Mouse (Mus musculus): ENCODE results near the gene Pitpnc1. TPM values are rescaled to one million over a fixed set of nuclear protein-coding genes. Genes with fewer than 3 reads are reported as not detected.

Gene Pitpnc1
- polyA plus RNA-seq, 1 experiment from 2014 or later, result 20.4 TPM

- WGBS, result 75% methylated on average over 10 of the region's 10 CpGs
Observed at GRCm38 (mm10) chr11:107390001-107390400, 80.5 kb downstream of the Pitpnc1 start.

GRCm38 (mm10) chr11:107386481-107386880, 84.0 kb downstream of the Pitpnc1 start:
- no peak for DNase-seq (ENCODE audit: low spot score)
- Histone ChIP-seq H3K9me3 (replicated peaks) (no peaks in the 10 kb centered on the region), H3K4me3 (no peak overlapping the region), H3K4me1 (peaks cover 28% of the 10 kb centered on the region), H3K27me3 (ENCODE audit: low read depth, poor library complexity, severe bottlenecking) (no peaks in the 10 kb centered on the region), H3K27ac (replicated peaks) (no peak overlapping the region), H3K36me3 (no peaks in the 10 kb centered on the region)
- WGBS, result 87% methylated on average over 10 of the region's 10 CpGs

More at GRCm38 (mm10) chr11:107390001-107390400, 80.5 kb downstream of the Pitpnc1 start:
- Histone ChIP-seq H3K4me1 (peaks cover 28% of the 10 kb centered on the region), H3K36me3 (peaks cover 4% of the 10 kb centered on the region; the same call in 1 of the 2 replicates), H3K4me3 (no peak overlapping the region), H3K9me3 (replicated peaks) (no peaks in the 10 kb centered on the region), H3K27ac (replicated peaks) (peak overlapping the region; percentile 56), H3K27me3 (ENCODE audit: low read depth, poor library complexity, severe bottlenecking) (no peaks in the 10 kb centered on the region)
- DNase-seq (ENCODE audit: low spot score), result no peak

GRCm38 (mm10) chr11:107385306-107385705, 85.2 kb downstream of the Pitpnc1 start:
- 68% methylated on average over 4 of the region's 4 CpGs for WGBS
- peak; percentile 37 for DNase-seq (ENCODE audit: low spot score)
- Histone ChIP-seq H3K4me1 (peaks cover 18% of the 10 kb centered on the region), H3K36me3 (no peaks in the 10 kb centered on the region), H3K27me3 (ENCODE audit: low read depth, poor library complexity, severe bottlenecking) (no peaks in the 10 kb centered on the region), H3K27ac (replicated peaks) (no peak overlapping the region), H3K4me3 (no peak overlapping the region), H3K9me3 (replicated peaks) (no peaks in the 10 kb centered on the region)

DNA sequence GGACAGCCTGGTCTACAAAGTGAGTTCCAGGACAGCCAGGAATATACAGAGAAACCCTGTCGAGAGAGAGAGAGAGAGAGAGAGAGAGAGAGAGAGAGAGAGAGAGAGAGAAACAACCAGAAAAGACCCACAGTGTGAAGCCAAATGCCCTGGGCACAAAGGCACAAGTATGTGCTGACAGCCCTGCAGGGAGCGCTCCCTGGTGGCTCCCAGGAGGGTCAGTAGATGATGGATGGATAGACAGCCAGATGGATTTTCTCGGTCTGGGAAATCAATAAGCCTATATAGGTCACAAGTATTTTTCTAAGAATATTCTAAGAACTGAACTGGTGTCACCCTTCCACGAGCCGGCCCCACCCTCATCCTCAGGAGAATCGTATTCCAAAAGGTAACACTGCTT, 86.5 kb downstream of the Pitpnc1 start:
- no peaks in the 10 kb centered on the region for H3K27me3 ChIP-seq (ENCODE audit: low read depth, poor library complexity, severe bottlenecking)
- H3K27ac ChIP-seq (replicated peaks), result no peak overlapping the region
- peaks cover 5% of the 10 kb centered on the region; the same call in 1 of the 2 replicates for H3K4me1 ChIP-seq
- peaks cover 6% of the 10 kb centered on the region for H3K36me3 ChIP-seq
- WGBS, result 87% methylated on average over 6 of the region's 6 CpGs
- no peak for DNase-seq (ENCODE audit: low spot score)
- 0 out of 2 replicates have a peak, but pooled peaks cover 6% of the 10 kb centered on the region for H3K9me3 ChIP-seq (replicated peaks)
- no peak overlapping the region for H3K4me3 ChIP-seq

DNA sequence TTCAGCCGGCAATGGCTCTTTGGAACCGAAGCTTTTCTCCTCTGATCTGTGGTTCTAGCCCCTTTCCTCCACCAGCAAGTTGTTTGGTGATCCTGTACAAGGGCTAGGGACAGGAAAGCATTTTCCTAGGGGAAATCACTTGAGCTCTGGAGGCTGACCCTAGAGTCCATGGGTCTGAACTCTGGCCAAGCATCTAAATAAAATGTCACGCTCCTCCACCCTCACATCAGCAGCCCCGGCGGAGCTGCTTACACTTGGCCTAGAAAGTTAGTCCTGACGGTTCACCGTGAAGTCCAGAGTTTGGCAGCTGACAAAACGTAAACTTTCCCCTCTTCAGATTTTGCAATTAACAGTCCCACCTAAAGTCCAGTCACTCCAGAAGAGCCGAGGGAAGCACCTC, 90.5 kb downstream of the Pitpnc1 start:
- peaks cover 6% of the 10 kb centered on the region for H3K36me3 ChIP-seq
- no peaks in the 10 kb centered on the region; the same call in 1 of the 2 replicates for H3K4me1 ChIP-seq
- no peaks in the 10 kb centered on the region for H3K27me3 ChIP-seq (ENCODE audit: low read depth, poor library complexity, severe bottlenecking)
- 0 out of 2 replicates have a peak, but pooled peaks cover 6% of the 10 kb centered on the region for H3K9me3 ChIP-seq (replicated peaks)
- DNase-seq (ENCODE audit: low spot score), result no peak
- H3K4me3 ChIP-seq, result no peak overlapping the region
- H3K27ac ChIP-seq (replicated peaks), result no peak overlapping the region
- WGBS, result 88% methylated on average over 9 of the region's 9 CpGs

- no peaks in the 10 kb centered on the region for H3K27me3 ChIP-seq (ENCODE audit: low read depth, poor library complexity, severe bottlenecking)
- WGBS, result 93% methylated on average over 22 of the region's 22 CpGs
- DNase-seq (ENCODE audit: low spot score), result no peak
Observed at GRCm38 (mm10) chr11:107379089-107379845, 91.2 kb downstream of the Pitpnc1 start.

DNA sequence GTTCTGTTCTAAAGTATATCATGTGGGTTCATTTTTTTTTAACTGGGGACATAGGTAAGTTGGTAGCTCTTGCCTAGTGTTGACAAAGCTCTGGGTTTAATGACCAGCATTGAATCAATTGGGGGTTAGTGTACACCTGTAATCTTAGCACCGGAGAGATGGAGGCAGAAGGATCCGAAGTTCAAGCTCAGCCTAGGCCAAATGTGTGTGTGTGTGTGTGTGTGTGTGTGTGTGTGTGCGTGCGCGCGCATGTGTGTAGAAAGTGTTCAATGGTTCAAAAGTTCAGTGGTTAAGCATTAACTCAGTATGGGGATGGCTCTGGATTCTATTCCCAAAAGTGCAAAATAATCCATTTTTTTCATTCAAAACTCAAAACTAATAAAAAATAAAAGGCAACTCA, 93.2 kb downstream of the Pitpnc1 start:
- Histone ChIP-seq H3K36me3 (peaks cover 6% of the 10 kb centered on the region), H3K9me3 (replicated peaks) (0 out of 2 replicates have a peak, but pooled peaks cover 6% of the 10 kb centered on the region), H3K27me3 (ENCODE audit: low read depth, poor library complexity, severe bottlenecking) (no peaks in the 10 kb centered on the region), H3K4me1 (peaks cover 6% of the 10 kb centered on the region), H3K27ac (replicated peaks) (no peak overlapping the region), H3K4me3 (no peak overlapping the region)
- 96% methylated on average over 6 of the region's 6 CpGs for WGBS
- DNase-seq (ENCODE audit: low spot score), result no peak

More at GRCm38 (mm10) chr11:107379089-107379845, 91.2 kb downstream of the Pitpnc1 start:
- peaks cover 6% of the 10 kb centered on the region for H3K36me3 ChIP-seq
- H3K9me3 ChIP-seq (replicated peaks), result 0 out of 2 replicates have a peak, but pooled peaks cover 6% of the 10 kb centered on the region
- H3K27ac ChIP-seq (replicated peaks), result no peak overlapping the region
- no peaks in the 10 kb centered on the region; the same call in 1 of the 2 replicates for H3K4me1 ChIP-seq
- H3K4me3 ChIP-seq, result no peak overlapping the region

DNA sequence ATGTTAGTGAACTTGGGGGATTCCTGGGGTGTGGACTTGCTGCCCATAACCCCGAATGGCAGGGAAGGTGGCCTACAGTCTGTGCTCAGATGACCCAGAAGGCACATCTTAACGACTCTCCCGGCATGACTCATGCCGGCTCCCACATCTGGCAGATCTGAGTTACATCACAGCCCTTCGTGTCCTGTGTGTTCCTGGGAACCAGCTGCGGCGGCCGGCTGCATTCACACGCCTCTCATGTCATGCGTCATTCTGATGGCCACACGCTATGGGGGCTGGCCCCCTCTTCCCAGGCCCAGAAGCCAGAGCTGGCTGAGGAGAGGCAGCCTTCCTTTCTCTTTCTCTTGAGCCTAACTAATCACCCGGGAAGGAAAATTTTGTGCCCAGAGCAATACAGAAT, 94.2 kb downstream of the Pitpnc1 start:
- Histone ChIP-seq H3K4me1 (peaks cover 6% of the 10 kb centered on the region), H3K9me3 (replicated peaks) (0 out of 2 replicates have a peak, but pooled peaks cover 6% of the 10 kb centered on the region), H3K27ac (replicated peaks) (peak overlapping the region; percentile 33; the same call in 1 of the 2 replicates), H3K36me3 (peaks cover 6% of the 10 kb centered on the region), H3K27me3 (ENCODE audit: low read depth, poor library complexity, severe bottlenecking) (no peaks in the 10 kb centered on the region), H3K4me3 (no peak overlapping the region)
- WGBS, result 87% methylated on average over 12 of the region's 12 CpGs
- DNase-seq (ENCODE audit: low spot score), result no peak

- Histone ChIP-seq H3K36me3 (peaks cover 6% of the 10 kb centered on the region), H3K4me1 (peaks cover 6% of the 10 kb centered on the region), H3K27me3 (ENCODE audit: low read depth, poor library complexity, severe bottlenecking) (no peaks in the 10 kb centered on the region), H3K9me3 (replicated peaks) (0 out of 2 replicates have a peak, but pooled peaks cover 6% of the 10 kb centered on the region), H3K27ac (replicated peaks) (peak overlapping the region; percentile 33; the same call in 1 of the 2 replicates), H3K4me3 (no peak overlapping the region)
- 97% methylated on average over 11 of the region's 11 CpGs for WGBS
- DNase-seq (ENCODE audit: low spot score), result no peak
Observed at GRCm38 (mm10) chr11:107375816-107376215, 94.7 kb downstream of the Pitpnc1 start.

DNA sequence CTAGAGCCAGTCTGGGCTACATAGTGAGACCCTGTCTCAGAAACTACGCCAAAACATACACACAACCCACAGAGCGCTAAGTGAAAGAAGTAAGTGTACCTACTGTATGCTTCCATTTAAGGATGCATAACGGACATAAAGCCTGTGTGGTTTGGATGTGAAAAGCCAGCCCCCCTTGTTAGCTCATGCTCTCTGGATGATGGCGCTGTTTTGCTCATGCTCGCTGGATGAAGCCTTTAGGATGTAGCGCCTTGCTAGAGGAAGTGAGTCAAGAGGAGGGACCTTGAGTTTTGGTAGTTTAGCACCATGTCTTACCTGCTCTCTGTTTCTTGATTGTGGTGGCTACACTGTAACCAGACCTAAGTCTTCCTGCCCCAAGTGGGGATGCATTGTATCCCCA, 96.9 kb downstream of the Pitpnc1 start:
- Histone ChIP-seq H3K27ac (replicated peaks) (no peak overlapping the region), H3K4me1 (peaks cover 6% of the 10 kb centered on the region), H3K36me3 (no peaks in the 10 kb centered on the region), H3K9me3 (replicated peaks) (no peaks in the 10 kb centered on the region), H3K27me3 (ENCODE audit: low read depth, poor library complexity, severe bottlenecking) (no peaks in the 10 kb centered on the region), H3K4me3 (no peak overlapping the region)
- WGBS, result 97% methylated on average over 6 of the region's 6 CpGs
- no peak for DNase-seq (ENCODE audit: low spot score)

- Histone ChIP-seq H3K4me3 (no peak overlapping the region), H3K27ac (replicated peaks) (no peak overlapping the region), H3K9me3 (replicated peaks) (no peaks in the 10 kb centered on the region), H3K27me3 (ENCODE audit: low read depth, poor library complexity, severe bottlenecking) (no peaks in the 10 kb centered on the region), H3K36me3 (no peaks in the 10 kb centered on the region), H3K4me1 (peaks cover 6% of the 10 kb centered on the region)
- DNase-seq (ENCODE audit: low spot score), result no peak
- WGBS, result 96% methylated on average over 4 of the region's 4 CpGs
Observed at GRCm38 (mm10) chr11:107373154-107373553, 97.3 kb downstream of the Pitpnc1 start.

- Histone ChIP-seq H3K27ac (replicated peaks) (no peak overlapping the region), H3K9me3 (replicated peaks) (no peaks in the 10 kb centered on the region), H3K27me3 (ENCODE audit: low read depth, poor library complexity, severe bottlenecking) (no peaks in the 10 kb centered on the region), H3K4me3 (no peak overlapping the region), H3K36me3 (no peaks in the 10 kb centered on the region), H3K4me1 (peaks cover 6% of the 10 kb centered on the region)
- no peak for DNase-seq (ENCODE audit: low spot score)
- 84% methylated on average over 7 of the region's 7 CpGs for WGBS
Observed at GRCm38 (mm10) chr11:107372688-107373087, 97.8 kb downstream of the Pitpnc1 start.

GRCm38 (mm10) chr11:107370476-107370875, 100.0 kb downstream of the Pitpnc1 start:
- H3K4me3 ChIP-seq, result no peak overlapping the region
- no peaks in the 10 kb centered on the region for H3K36me3 ChIP-seq
- no peaks in the 10 kb centered on the region for H3K27me3 ChIP-seq (ENCODE audit: low read depth, poor library complexity, severe bottlenecking)
- peaks cover 18% of the 10 kb centered on the region for H3K4me1 ChIP-seq
- no peak overlapping the region for H3K27ac ChIP-seq (replicated peaks)
- DNase-seq (ENCODE audit: low spot score), result no peak
- 93% methylated on average over 3 of the region's 3 CpGs for WGBS
- no peaks in the 10 kb centered on the region for H3K9me3 ChIP-seq (replicated peaks)
